ENCODE assay signal across 30 mouse cellular contexts in the genomic region with DNA sequence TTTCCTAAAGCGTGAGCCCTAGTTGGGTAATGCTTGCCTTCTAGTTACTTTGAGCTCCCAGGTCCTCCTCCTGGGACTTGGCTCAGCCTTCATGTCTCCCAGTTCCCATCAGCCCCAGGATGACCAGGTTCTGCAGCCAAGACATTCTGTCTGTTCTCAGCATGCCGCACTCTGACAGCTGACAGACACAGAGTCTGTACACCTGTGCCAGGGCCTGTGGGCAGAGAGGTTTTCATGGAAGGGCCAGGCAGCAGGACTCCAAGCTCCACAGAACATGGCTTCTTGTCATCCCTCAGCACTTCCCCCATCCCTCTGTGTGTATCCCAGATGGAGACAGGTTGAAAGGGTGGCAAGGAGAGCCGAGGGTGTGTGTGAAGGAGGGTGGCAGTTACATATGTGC.
DNase-seq lines count a peak whose midpoint lies in the region; ATAC-seq and TF ChIP-seq lines count a peak whose summit lies in the region.
"Had no signal": no experiment of that assay in that cellular context is flagged by ENCODE, and none has a peak within 500 bp of the region (broad histone marks: within the 10 kb centered on the region; RNA-seq: fewer than 3 reads in every experiment).

No protein-coding gene starts in this region.

- H3K27ac ChIP-seq in hindbrain, postnatal 0 days: no peak overlapping the region; the same call in 1 of the 2 replicates
- H3K27ac ChIP-seq in hindbrain, embryonic 10.5 days: no peak overlapping the region
- H3K27ac ChIP-seq in liver, embryonic 11.5 days (ENCODE audit: low read depth, low read length): no peak overlapping the region
- H3K27ac ChIP-seq: embryonic facial prominence, embryonic 10.5 days; embryonic facial prominence, embryonic 15.5 days; forebrain, embryonic 12.5 days; heart, embryonic 10.5 days; heart, embryonic 15.5 days; hindbrain, embryonic 14.5 days; layer of hippocampus, adult 2 months; liver, embryonic 15.5 days; lung, embryonic 15.5 days; midbrain, embryonic 10.5 days had no signal

- no peak for ATAC-seq in hindbrain, postnatal 0 days
- ATAC-seq in liver, embryonic 11.5 days (replicated peaks; ENCODE audit: low FRiP score): no peak
- ATAC-seq in frontal cortex, adult (ENCODE audit: low TSS enrichment): no peak; the same call in 1 of the 2 replicates
- ATAC-seq: forebrain, postnatal 0 days; midbrain, embryonic 16.5 days; Patski had no signal

- no peak overlapping the region for H3K4me2 ChIP-seq in hindbrain, postnatal 0 days (ENCODE audit: low read depth, low read length)
- H3K4me2 ChIP-seq in liver, embryonic 11.5 days: no peak overlapping the region
- H3K4me2 ChIP-seq: embryonic facial prominence, embryonic 15.5 days; forebrain, embryonic 12.5 days; heart, embryonic 15.5 days; hindbrain, embryonic 14.5 days; liver, embryonic 15.5 days; lung, embryonic 15.5 days had no signal

- no peak overlapping the region for H3K9ac ChIP-seq in hindbrain, postnatal 0 days (replicated peaks; ENCODE audit: low read length)
- H3K9ac ChIP-seq in liver, embryonic 11.5 days (ENCODE audit: low read depth, low read length): no peak overlapping the region
- H3K9ac ChIP-seq: embryonic facial prominence, embryonic 15.5 days; forebrain, embryonic 12.5 days; forebrain, postnatal 0 days; heart, embryonic 15.5 days; hindbrain, embryonic 14.5 days; liver, embryonic 15.5 days; lung, embryonic 15.5 days had no signal

- no peaks in the 10 kb centered on the region for H3K36me3 ChIP-seq in hindbrain, postnatal 0 days (ENCODE audit: insufficient read depth, low read length)
- no peaks in the 10 kb centered on the region for H3K36me3 ChIP-seq in hindbrain, embryonic 10.5 days
- no peaks in the 10 kb centered on the region for H3K36me3 ChIP-seq in liver, embryonic 11.5 days (ENCODE audit: control insufficient read depth, insufficient read depth, low read length)
- H3K36me3 ChIP-seq: embryonic facial prominence, embryonic 10.5 days; embryonic facial prominence, embryonic 15.5 days; forebrain, embryonic 12.5 days; heart, embryonic 10.5 days; heart, embryonic 15.5 days; liver, embryonic 15.5 days; lung, embryonic 15.5 days; midbrain, embryonic 10.5 days had no signal

- H3K4me1 ChIP-seq in hindbrain, postnatal 0 days (ENCODE audit: insufficient read depth, low read length): peaks cover 15% of the 10 kb centered on the region
- H3K4me1 ChIP-seq in hindbrain, embryonic 10.5 days (replicated peaks): peaks cover 17% of the 10 kb centered on the region
- H3K4me1 ChIP-seq in liver, embryonic 11.5 days (replicated peaks; ENCODE audit: control insufficient read depth, insufficient read depth, low read length): no peaks in the 10 kb centered on the region
- H3K4me1 ChIP-seq: embryonic facial prominence, embryonic 10.5 days; embryonic facial prominence, embryonic 15.5 days; heart, embryonic 10.5 days; heart, embryonic 15.5 days; liver, embryonic 15.5 days; lung, embryonic 15.5 days had no signal

- TF ChIP-seq CTCF in hindbrain, postnatal 0 days (IDR thresholded peaks at IDR 0.05; ENCODE audit: low read depth): no peak

- 57% methylated on average over 3 of the region's 3 CpGs for WGBS in hindbrain, postnatal 0 days
- WGBS in hindbrain, embryonic 10.5 days: 82% methylated on average over 3 of the region's 3 CpGs
- 81% methylated on average over 3 of the region's 3 CpGs for WGBS in liver, embryonic 11.5 days

- DNase-seq in hindbrain, postnatal 0 days (ENCODE audit: low spot score): peak; percentile 27
- DNase-seq in hindbrain, embryonic 10.5 days (ENCODE audit: low spot score): no peak
- DNase-seq in cerebellum, adult 11-12 months: peak; percentile 95
- DNase-seq in cerebellum, adult 9-11 months: peak; percentile 96
- DNase-seq in liver, embryonic 11.5 days (ENCODE audit: low spot score): no peak
- DNase-seq in embryo, embryonic 9.5 days (ENCODE audit: extremely low spot score): no peak
- DNase-seq: adrenal gland, postnatal 10 days; forebrain, postnatal 0 days; gastrocnemius, postnatal 25 days; heart, adult 11 months; kidney, adult 2 months; kidney, postnatal 36 days; liver; right cerebral cortex, adult 18-20 months; spleen, adult 18-20 months; thymus, adult 18-20 months; thymus, postnatal 25 days had no signal

- H3K4me3 ChIP-seq in hindbrain, postnatal 0 days (ENCODE audit: low read length): no peak overlapping the region
- H3K4me3 ChIP-seq in hindbrain, embryonic 10.5 days: no peak overlapping the region
- no peak overlapping the region for H3K4me3 ChIP-seq in liver, embryonic 11.5 days (ENCODE audit: low read depth, low read length)
- H3K4me3 ChIP-seq: embryonic facial prominence, embryonic 10.5 days; embryonic facial prominence, embryonic 15.5 days; forebrain, embryonic 12.5 days; heart, embryonic 10.5 days; heart, embryonic 15.5 days; layer of hippocampus, adult 2 months; liver, embryonic 15.5 days; lung, embryonic 15.5 days; midbrain, embryonic 10.5 days had no signal

- H3K9me3 ChIP-seq in hindbrain, postnatal 0 days (ENCODE audit: low read length): no peaks in the 10 kb centered on the region
- H3K9me3 ChIP-seq in hindbrain, embryonic 10.5 days: no peaks in the 10 kb centered on the region
- no peaks in the 10 kb centered on the region for H3K9me3 ChIP-seq in liver, embryonic 11.5 days (ENCODE audit: control insufficient read depth, low read length)
- H3K9me3 ChIP-seq: embryonic facial prominence, embryonic 10.5 days; embryonic facial prominence, embryonic 15.5 days; forebrain, embryonic 12.5 days; heart, embryonic 10.5 days; heart, embryonic 15.5 days; lung, embryonic 15.5 days; midbrain, embryonic 10.5 days had no signal

- H3K27me3 ChIP-seq in hindbrain, postnatal 0 days (ENCODE audit: insufficient read depth, low read length): no peaks in the 10 kb centered on the region
- H3K27me3 ChIP-seq in hindbrain, embryonic 10.5 days (ENCODE audit: insufficient read depth, poor library complexity, severe bottlenecking): no peaks in the 10 kb centered on the region
- no peaks in the 10 kb centered on the region for H3K27me3 ChIP-seq in liver, embryonic 11.5 days (replicated peaks; ENCODE audit: control insufficient read depth, insufficient read depth, low read length)
- H3K27me3 ChIP-seq: embryonic facial prominence, embryonic 15.5 days; forebrain, embryonic 12.5 days; heart, embryonic 15.5 days; liver, embryonic 15.5 days; lung, embryonic 15.5 days; Patski had no signal

Comparison
In these comparisons a context has a peak if more than half of its experiments do, and no peak if none do; other contexts are left out.
1. DNase-seq: peak in hindbrain, postnatal 0 days (single experiment), cerebellum, adult 11-12 months (single experiment) and cerebellum, adult 9-11 months (single experiment); none in hindbrain, embryonic 10.5 days (single experiment), liver, embryonic 11.5 days (single experiment) and embryo, embryonic 9.5 days (single experiment).